Mouse (Mus musculus): ENCODE data around the gene Mrvi1. TPM values are rescaled to one million over a fixed set of nuclear protein-coding genes. Genes with fewer than 3 reads are reported as not detected.
A peak's percentile ranks its signal among the peaks of the same experiment; 100 is the strongest.
"Not testable (repeated sequence)": the region's sequence is repeated elsewhere in the genome, so short reads cannot be mapped to it uniquely, and the experiment has no call there.

Mrvi1 gene
- total and polyA plus RNA-seq, 3 experiments: 14.8 to 18.7 (median 16.5) TPM

DNA sequence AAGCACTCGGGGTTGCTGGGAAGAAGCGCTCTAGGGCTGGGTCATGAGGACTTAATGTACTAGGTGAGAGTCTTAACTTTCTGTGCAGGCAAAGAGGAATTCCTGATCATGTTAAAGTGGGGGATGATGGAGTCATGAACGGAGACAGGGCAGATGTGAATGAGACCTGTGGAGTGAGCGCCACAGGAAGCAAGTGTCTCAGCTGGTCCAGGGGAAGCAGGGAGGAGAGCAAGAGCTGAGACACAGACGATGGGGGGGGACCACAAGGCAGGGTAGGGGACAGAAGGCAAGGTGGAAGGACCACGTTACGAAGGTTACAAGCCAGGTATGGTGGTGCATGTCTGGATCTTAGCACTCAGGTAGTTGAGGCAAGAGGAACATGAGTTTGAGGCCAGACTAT, 85.8 kb downstream of the Mrvi1 start:
- no peak for DNase-seq
- WGBS: 92% methylated on average over 7 of the region's 7 CpGs
- intact Hi-C loops (cut with DNase I): no loop called here
- Histone ChIP-seq H3K4me3 (no peak overlapping the region), H3K36me3 (ENCODE audit: control insufficient read depth, insufficient read depth, low read length) (no peaks in the 10 kb centered on the region), H3K27me3 (ENCODE audit: control insufficient read depth, insufficient read depth, low read length) (no peaks in the 10 kb centered on the region), H3K9ac (ENCODE audit: low read depth, low read length) (no peak overlapping the region), H3K4me1 (ENCODE audit: control insufficient read depth, insufficient read depth, low read length) (0 out of 2 replicates have a peak, but pooled peaks cover under 1% of the 10 kb centered on the region), H3K27ac (no peak overlapping the region), H3K79me2 (replicated peaks; ENCODE audit: control insufficient read depth, insufficient read depth, low read length) (no peaks in the 10 kb centered on the region)
- TF ChIP-seq CTCF (IDR thresholded peaks at IDR 0.05) (no peak), POLR2A (IDR thresholded peaks at IDR 0.05; ENCODE audit: insufficient read depth, low read depth, low read length) (no peak), EP300 (IDR thresholded peaks at IDR 0.05; ENCODE audit: insufficient read depth, low read depth, low read length) (no peak)

DNA sequence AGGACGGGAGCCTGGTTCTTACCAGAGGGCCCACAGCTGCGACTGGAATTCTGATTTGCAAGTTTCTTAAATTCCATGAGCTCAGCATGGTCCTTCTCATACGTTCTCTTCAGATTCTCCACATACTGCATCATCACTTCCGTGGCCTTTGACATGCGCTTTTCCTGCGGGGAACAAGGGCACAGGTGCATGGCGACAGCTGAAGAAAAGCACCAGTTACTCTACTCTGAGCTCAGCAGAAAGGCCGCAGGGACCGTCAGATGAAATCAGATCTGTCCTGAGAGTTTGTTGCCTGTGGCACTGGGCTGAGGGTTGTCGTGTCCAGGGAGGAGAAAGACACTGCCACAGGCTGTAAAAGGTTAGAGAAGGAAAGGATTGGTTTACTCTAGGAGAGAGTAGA, 86.5 kb downstream of the Mrvi1 start:
- H3K79me2 ChIP-seq (replicated peaks; ENCODE audit: control insufficient read depth, insufficient read depth, low read length); H3K4me1 ChIP-seq (ENCODE audit: control insufficient read depth, insufficient read depth, low read length); H3K27ac ChIP-seq; intact Hi-C loops (cut with DNase I); H3K4me3 ChIP-seq; H3K9ac ChIP-seq (ENCODE audit: low read depth, low read length); H3K36me3 ChIP-seq (ENCODE audit: control insufficient read depth, insufficient read depth, low read length); H3K27me3 ChIP-seq (ENCODE audit: control insufficient read depth, insufficient read depth, low read length); DNase-seq: not testable (repeated sequence)
- WGBS: 87% methylated on average over 10 of the region's 10 CpGs

DNA sequence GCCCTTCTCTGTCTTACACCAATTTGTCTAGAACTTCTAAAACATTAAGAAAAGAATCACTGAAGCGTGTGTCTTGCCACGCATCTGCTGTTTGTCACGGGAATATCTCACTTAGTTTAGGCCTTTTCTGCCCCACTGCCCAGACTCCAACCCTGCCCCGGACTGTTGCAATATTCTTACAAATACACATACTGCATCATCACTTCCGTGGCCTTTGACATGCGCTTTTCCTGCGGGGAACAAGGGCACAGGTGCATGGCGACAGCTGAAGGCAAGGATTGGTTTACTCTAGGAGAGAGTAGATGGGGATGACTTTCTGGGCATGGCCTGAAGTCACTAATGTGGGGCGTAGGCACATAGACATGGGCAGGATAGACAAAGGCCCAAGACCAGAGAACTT, 87.6 kb downstream of the Mrvi1 start:
- DNase-seq: no peak
- Histone ChIP-seq H3K79me2 (replicated peaks; ENCODE audit: control insufficient read depth, insufficient read depth, low read length) (no peaks in the 10 kb centered on the region), H3K36me3 (ENCODE audit: control insufficient read depth, insufficient read depth, low read length) (no peaks in the 10 kb centered on the region), H3K4me3 (no peak overlapping the region), H3K27me3 (ENCODE audit: control insufficient read depth, insufficient read depth, low read length) (no peaks in the 10 kb centered on the region), H3K4me1 (ENCODE audit: control insufficient read depth, insufficient read depth, low read length) (peaks cover 2% of the 10 kb centered on the region; the same call in 1 of the 2 replicates), H3K27ac (no peak overlapping the region), H3K9ac (ENCODE audit: low read depth, low read length) (no peak overlapping the region)
- intact Hi-C loops (cut with DNase I): no loop called here
- TF ChIP-seq EP300 (IDR thresholded peaks at IDR 0.05; ENCODE audit: insufficient read depth, low read depth, low read length) (no peak), POLR2A (IDR thresholded peaks at IDR 0.05; ENCODE audit: insufficient read depth, low read depth, low read length) (no peak)
- 91% methylated on average over 9 of the region's 9 CpGs for WGBS

DNA sequence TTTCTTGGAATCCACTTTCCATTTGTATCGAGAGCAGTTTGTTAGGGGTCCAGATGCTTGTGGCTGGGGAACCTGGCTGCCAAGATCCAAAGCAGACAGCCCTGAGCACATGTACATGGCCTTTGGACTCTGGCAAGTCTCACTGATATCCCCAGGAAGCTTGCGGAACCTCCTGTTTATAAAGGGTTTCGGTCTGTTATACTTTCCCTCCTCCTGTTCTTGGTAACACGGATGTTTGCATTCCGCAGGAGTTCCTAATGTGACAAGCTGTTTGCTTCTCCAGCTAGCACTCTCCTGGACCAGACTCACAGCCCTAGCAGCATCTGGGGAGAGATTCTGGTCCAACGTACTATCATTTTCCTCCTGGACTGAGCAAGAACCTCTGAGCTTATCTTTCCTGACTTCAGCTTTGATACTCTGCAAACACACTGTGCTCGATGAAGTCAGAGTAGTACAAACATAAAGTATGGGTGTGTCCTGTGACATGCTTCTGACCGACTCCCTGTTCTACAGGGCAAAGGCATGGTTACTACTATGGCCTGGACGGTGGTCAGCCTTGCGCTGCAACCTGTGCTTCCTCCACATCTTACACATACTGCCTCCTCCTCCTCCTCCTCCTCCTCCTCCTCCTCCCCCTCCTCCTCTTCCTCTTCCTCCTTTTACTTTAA, 88.2 kb downstream of the Mrvi1 start:
- Histone ChIP-seq H3K9ac (ENCODE audit: low read depth, low read length) (no peak overlapping the region), H3K27ac (peak overlapping the region; percentile 9), H3K27me3 (ENCODE audit: control insufficient read depth, insufficient read depth, low read length) (no peaks in the 10 kb centered on the region), H3K36me3 (ENCODE audit: control insufficient read depth, insufficient read depth, low read length) (no peaks in the 10 kb centered on the region), H3K4me1 (ENCODE audit: control insufficient read depth, insufficient read depth, low read length) (peaks cover 2% of the 10 kb centered on the region; the same call in 1 of the 2 replicates), H3K4me3 (no peak overlapping the region), H3K79me2 (replicated peaks; ENCODE audit: control insufficient read depth, insufficient read depth, low read length) (no peaks in the 10 kb centered on the region)
- peak in 1 of 2 experiments; percentile 39 for DNase-seq
- WGBS: 34% methylated on average over 10 of the region's 10 CpGs
- intact Hi-C loops (cut with DNase I): no loop called here
- TF ChIP-seq EP300 (IDR thresholded peaks at IDR 0.05; ENCODE audit: insufficient read depth, low read depth, low read length) (no peak), POLR2A (IDR thresholded peaks at IDR 0.05; ENCODE audit: insufficient read depth, low read depth, low read length) (no peak), CTCF (IDR thresholded peaks at IDR 0.05) (no peak)

DNA sequence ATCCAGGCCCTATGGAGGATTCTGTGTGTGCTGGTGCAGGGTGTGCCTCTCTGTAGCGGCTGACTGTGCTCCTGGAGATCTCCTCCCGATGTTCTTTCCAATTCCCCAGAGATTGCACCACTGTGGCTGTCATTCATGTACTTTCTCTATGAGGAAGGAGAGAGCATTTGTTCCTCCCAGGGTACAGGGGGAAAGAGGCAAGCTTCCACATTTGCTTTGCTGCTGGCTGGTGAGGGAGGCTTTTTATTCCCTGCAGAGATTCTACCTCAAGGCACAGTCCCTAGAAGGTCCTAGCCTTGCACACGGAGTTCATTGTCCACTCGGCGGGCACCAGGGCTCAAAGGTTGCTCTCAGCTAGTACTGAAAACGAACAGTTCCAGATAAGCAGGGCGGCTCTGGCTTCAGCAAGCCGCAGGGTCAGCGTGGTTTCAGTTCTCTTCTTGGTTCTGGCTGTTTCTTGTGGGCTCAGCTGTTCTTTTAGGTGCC, 90.7 kb downstream of the Mrvi1 start:
- H3K27ac ChIP-seq: peak overlapping the region; percentile 53
- no peak overlapping the region for H3K9ac ChIP-seq (ENCODE audit: low read depth, low read length)
- WGBS: 39% methylated on average over 9 of the region's 9 CpGs

DNA sequence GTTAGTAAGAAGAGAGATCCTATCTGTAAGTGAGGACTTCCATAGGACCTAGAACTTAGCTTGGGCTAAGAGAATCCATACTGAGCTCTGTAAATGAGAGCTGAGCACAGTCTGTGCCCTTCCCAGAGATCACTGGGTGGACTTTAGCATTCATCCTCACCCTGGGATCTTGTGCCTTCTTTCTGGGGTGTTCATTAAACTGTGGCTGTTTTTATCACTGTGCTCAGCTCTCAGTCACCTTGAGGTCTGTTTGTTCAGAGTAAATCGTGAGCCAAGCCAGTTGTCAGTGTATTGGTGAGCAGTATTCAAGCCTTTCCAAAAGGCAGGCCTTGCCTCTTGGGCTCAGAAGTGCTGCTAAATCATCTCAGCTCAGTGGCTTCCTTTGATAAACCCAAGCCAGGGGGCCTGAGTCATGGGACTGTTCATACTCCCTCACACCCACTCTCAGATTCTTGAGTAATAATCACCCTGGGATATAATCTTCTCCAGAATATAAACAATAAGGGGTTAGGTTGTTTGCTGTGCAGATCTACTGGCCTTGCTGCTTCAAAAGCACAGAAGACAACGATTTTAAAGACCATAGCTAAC, 100.4 kb downstream of the Mrvi1 start:
- 62% methylated on average over 2 of the region's 2 CpGs for WGBS
- Histone ChIP-seq H3K27me3 (ENCODE audit: control insufficient read depth, insufficient read depth, low read length) (no peaks in the 10 kb centered on the region), H3K4me1 (ENCODE audit: control insufficient read depth, insufficient read depth, low read length) (no peaks in the 10 kb centered on the region), H3K4me3 (no peak overlapping the region), H3K27ac (no peak overlapping the region), H3K79me2 (replicated peaks; ENCODE audit: control insufficient read depth, insufficient read depth, low read length) (no peaks in the 10 kb centered on the region), H3K36me3 (ENCODE audit: control insufficient read depth, insufficient read depth, low read length) (no peaks in the 10 kb centered on the region), H3K9ac (ENCODE audit: low read depth, low read length) (no peak overlapping the region)
- DNase-seq: no peak
- TF ChIP-seq EP300 (IDR thresholded peaks at IDR 0.05; ENCODE audit: insufficient read depth, low read depth, low read length): no peak
- TF ChIP-seq POLR2A (IDR thresholded peaks at IDR 0.05; ENCODE audit: insufficient read depth, low read depth, low read length): no peak
- no peak for TF ChIP-seq CTCF (IDR thresholded peaks at IDR 0.05)
- intact Hi-C loops (cut with DNase I): loop anchor here (5.0 kb wide), 1 partner anchor 45 kb away; no protein-coding TSS in a partner anchor

More for the DNA sequence above, 90.7 kb downstream of the Mrvi1 start:
- Histone ChIP-seq H3K4me3 (no peak overlapping the region), H3K36me3 (ENCODE audit: control insufficient read depth, insufficient read depth, low read length) (no peaks in the 10 kb centered on the region), H3K4me1 (ENCODE audit: control insufficient read depth, insufficient read depth, low read length) (peaks cover 2% of the 10 kb centered on the region; the same call in 1 of the 2 replicates), H3K27me3 (ENCODE audit: control insufficient read depth, insufficient read depth, low read length) (no peaks in the 10 kb centered on the region), H3K79me2 (replicated peaks; ENCODE audit: control insufficient read depth, insufficient read depth, low read length) (no peaks in the 10 kb centered on the region)
- DNase-seq: peak; percentile 66 to 80
- intact Hi-C loops (cut with DNase I): no loop called here
- no peak for TF ChIP-seq EP300 (IDR thresholded peaks at IDR 0.05; ENCODE audit: insufficient read depth, low read depth, low read length)
- TF ChIP-seq POLR2A (IDR thresholded peaks at IDR 0.05; ENCODE audit: insufficient read depth, low read depth, low read length): no peak
- TF ChIP-seq CTCF (IDR thresholded peaks at IDR 0.05): no peak
